9 mouse cellular contexts compared by ENCODE assay signal in the genomic region with DNA sequence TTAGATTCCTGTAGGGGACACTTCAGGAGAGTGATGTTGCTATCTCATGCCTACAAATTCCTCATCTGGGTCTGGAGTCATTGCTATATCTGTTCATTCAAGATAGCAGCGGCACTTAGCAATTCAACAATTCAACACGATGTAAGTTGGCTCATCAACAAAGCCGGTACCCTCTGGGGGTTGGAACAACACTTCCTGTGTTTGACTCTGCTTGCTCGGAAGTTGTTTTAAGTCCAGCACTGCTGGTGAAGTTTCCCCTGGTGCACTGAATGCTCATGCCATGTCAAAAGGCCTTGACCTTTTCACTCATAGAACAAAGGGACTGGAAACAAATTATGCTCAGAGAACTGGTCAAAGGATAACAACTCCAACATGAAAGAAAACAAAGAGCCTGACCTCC.
DNase-seq lines count a peak whose midpoint lies in the region; ATAC-seq and TF ChIP-seq lines count a peak whose summit lies in the region.
"Had no signal": no experiment of that assay in that cellular context is flagged by ENCODE, and none has a peak within 500 bp of the region (broad histone marks: within the 10 kb centered on the region; RNA-seq: fewer than 3 reads in every experiment).

No protein-coding gene starts in this region.

- ATAC-seq in lung, embryonic 16.5 days (ENCODE audit: low read depth), result peak; percentile 72
- ATAC-seq in hindbrain, embryonic 16.5 days, result peak; percentile 76

- H3K4me2 ChIP-seq in lung, embryonic 16.5 days (ENCODE audit: low read depth, low read length), result no peak overlapping the region
- H3K4me2 ChIP-seq in hindbrain, embryonic 16.5 days (ENCODE audit: low read length), result no peak overlapping the region
- H3K4me2 ChIP-seq: midbrain, embryonic 12.5 days had no signal

- H3K9me3 ChIP-seq in lung, embryonic 16.5 days (ENCODE audit: control insufficient read depth, low read length), result no peaks in the 10 kb centered on the region
- H3K9me3 ChIP-seq in hindbrain, embryonic 16.5 days (ENCODE audit: control insufficient read depth, low read length), result no peaks in the 10 kb centered on the region
- H3K9me3 ChIP-seq: midbrain, embryonic 12.5 days had no signal

- H3K27ac ChIP-seq in lung, embryonic 16.5 days (ENCODE audit: low read length), result no peak overlapping the region
- H3K27ac ChIP-seq in hindbrain, embryonic 16.5 days (ENCODE audit: low read depth, low read length), result no peak overlapping the region
- H3K27ac ChIP-seq in olfactory bulb, adult 2 months (ENCODE audit: insufficient read depth, low read depth, low read length), result peak overlapping the region; percentile 42
- H3K27ac ChIP-seq: midbrain, embryonic 12.5 days had no signal

- TF ChIP-seq POLR2A in olfactory bulb, adult 2 months (IDR thresholded peaks at IDR 0.05; ENCODE audit: insufficient read depth, low read depth, low read length), result no peak

- H3K4me1 ChIP-seq in lung, embryonic 16.5 days (replicated peaks; ENCODE audit: control insufficient read depth, insufficient read depth, low read length), result no peaks in the 10 kb centered on the region
- no peaks in the 10 kb centered on the region; the same call in 1 of the 2 replicates for H3K4me1 ChIP-seq in hindbrain, embryonic 16.5 days (ENCODE audit: control insufficient read depth, insufficient read depth, low read depth, low read length)
- H3K4me1 ChIP-seq in olfactory bulb, adult 2 months (ENCODE audit: control insufficient read depth, insufficient read depth, low read length), result peaks cover 2% of the 10 kb centered on the region; the same call in 1 of the 2 replicates

- 22% methylated on average over 4 of the region's 4 CpGs for WGBS in lung, embryonic 16.5 days
- 8% methylated on average over 4 of the region's 4 CpGs for WGBS in hindbrain, embryonic 16.5 days
- WGBS in olfactory bulb, adult 2 months, result 17% methylated on average over 4 of the region's 4 CpGs

- H3K9ac ChIP-seq in lung, embryonic 16.5 days (ENCODE audit: low read length), result no peak overlapping the region
- no peak overlapping the region for H3K9ac ChIP-seq in hindbrain, embryonic 16.5 days (ENCODE audit: low read depth, low read length)
- H3K9ac ChIP-seq: midbrain, embryonic 12.5 days had no signal

- H3K36me3 ChIP-seq in lung, embryonic 16.5 days (ENCODE audit: control insufficient read depth, insufficient read depth, low read length), result no peaks in the 10 kb centered on the region
- H3K36me3 ChIP-seq in hindbrain, embryonic 16.5 days (ENCODE audit: control insufficient read depth, insufficient read depth, low read length), result no peaks in the 10 kb centered on the region
- H3K36me3 ChIP-seq: midbrain, embryonic 12.5 days had no signal

- no peak for TF ChIP-seq CTCF in olfactory bulb, adult 2 months (IDR thresholded peaks at IDR 0.05; ENCODE audit: insufficient read depth, low read depth, low read length)

- H3K4me3 ChIP-seq in lung, embryonic 16.5 days (ENCODE audit: low read length), result no peak overlapping the region
- no peak overlapping the region for H3K4me3 ChIP-seq in hindbrain, embryonic 16.5 days (ENCODE audit: low read length)
- no peak overlapping the region for H3K4me3 ChIP-seq in olfactory bulb, adult 2 months (ENCODE audit: insufficient read depth, low read depth, low read length)
- H3K4me3 ChIP-seq: midbrain, embryonic 12.5 days had no signal

- no peaks in the 10 kb centered on the region for H3K27me3 ChIP-seq in lung, embryonic 16.5 days (ENCODE audit: control insufficient read depth, insufficient read depth, low read depth, low read length)
- no peaks in the 10 kb centered on the region for H3K27me3 ChIP-seq in hindbrain, embryonic 16.5 days (replicated peaks; ENCODE audit: control insufficient read depth, insufficient read depth, low read length)
- H3K27me3 ChIP-seq: midbrain, embryonic 12.5 days had no signal

- peak; percentile 14 for DNase-seq in adrenal gland, postnatal 10 days
- no peak for DNase-seq in adrenal gland, postnatal 4 days (ENCODE audit: low spot score in 2 of 2)
- DNase-seq in lung, adult 18-20 months, result no peak
- DNase-seq in Muller cell, postnatal 12 days (ENCODE audit: inconsistent ontology term), result no peak
- DNase-seq in testis, postnatal 10 days (ENCODE audit: low spot score), result no peak
